8 mouse cellular contexts compared by ENCODE assay signal in genomic region chr8:106226589-106226988, GRCm38 (mm10). TPM values are rescaled to one million over a fixed set of nuclear protein-coding genes. Genes with fewer than 3 reads are reported as not detected.
DNase-seq lines count a peak whose midpoint lies in the region; ATAC-seq and TF ChIP-seq lines count a peak whose summit lies in the region.

No protein-coding gene starts in this region.

- no peak overlapping the region for H3K4me2 ChIP-seq in kidney, embryonic 16.5 days (replicated peaks; ENCODE audit: low read depth, low read length)
- no peak overlapping the region for H3K4me2 ChIP-seq in kidney, postnatal 0 days (ENCODE audit: low read length)

- peak; percentile 56 for DNase-seq in kidney, adult 18-20 months
- peak; percentile 17 for DNase-seq in T-cell, adult 2 months (ENCODE audit: low spot score)
- peak; percentile 69 for DNase-seq in kidney, postnatal 0 days (ENCODE audit: low spot score)
- peak; percentile 26 to 45 for DNase-seq in thymus, postnatal 36 days

- H3K4me1 ChIP-seq in kidney, embryonic 16.5 days (ENCODE audit: insufficient read depth, low read length) = no peaks in the 10 kb centered on the region
- H3K4me1 ChIP-seq in cortical plate, adult 2 months (ENCODE audit: control insufficient read depth, insufficient read depth, low read length) = no peaks in the 10 kb centered on the region
- no peaks in the 10 kb centered on the region for H3K4me1 ChIP-seq in kidney, postnatal 0 days (replicated peaks; ENCODE audit: insufficient read depth, low read length)

- H3K27me3 ChIP-seq in kidney, embryonic 16.5 days (ENCODE audit: insufficient read depth, low read length) = no peaks in the 10 kb centered on the region
- H3K27me3 ChIP-seq in kidney, postnatal 0 days (ENCODE audit: insufficient read depth, low read length) = no peaks in the 10 kb centered on the region

- H3K9ac ChIP-seq in kidney, embryonic 16.5 days (replicated peaks; ENCODE audit: low read length) = no peak overlapping the region
- no peak overlapping the region for H3K9ac ChIP-seq in kidney, postnatal 0 days (ENCODE audit: low read depth, low read length)

- TF ChIP-seq POLR2A in cortical plate, adult 2 months (IDR thresholded peaks at IDR 0.05; ENCODE audit: extremely low read depth, insufficient read depth, low read length) = no peak

- no peak for ATAC-seq in kidney, embryonic 16.5 days (ENCODE audit: low FRiP score, low TSS enrichment)
- peak; percentile 77 for ATAC-seq in CD4-positive, CD25-positive, alpha-beta regulatory T cell, adult 4 months
- no peak for ATAC-seq in kidney, postnatal 0 days (replicated peaks; ENCODE audit: low FRiP score, low read depth)
- peak; percentile 69; the same call in 1 of the 2 replicates for ATAC-seq in megakaryocyte, adult 5-6 weeks (ENCODE audit: poor library complexity, severe bottlenecking)

- no peaks in the 10 kb centered on the region for H3K9me3 ChIP-seq in kidney, embryonic 16.5 days (ENCODE audit: low read length)
- no peaks in the 10 kb centered on the region for H3K9me3 ChIP-seq in kidney, postnatal 0 days (replicated peaks; ENCODE audit: low read length)

- H3K27ac ChIP-seq in kidney, embryonic 16.5 days (ENCODE audit: low read length) = no peak overlapping the region
- no peak overlapping the region for H3K27ac ChIP-seq in cortical plate, adult 2 months (ENCODE audit: insufficient read depth, low read length)
- no peak overlapping the region for H3K27ac ChIP-seq in kidney, postnatal 0 days

- WGBS in kidney, embryonic 16.5 days = 48% methylated on average over 9 of the region's 9 CpGs
- WGBS in kidney, postnatal 0 days = 41% methylated on average over 9 of the region's 9 CpGs

- peak; percentile 89 for TF ChIP-seq CTCF in cortical plate, adult 2 months (IDR thresholded peaks at IDR 0.05; ENCODE audit: extremely low read depth, insufficient read depth, low read length)
- peak; percentile 84 for TF ChIP-seq CTCF in kidney, postnatal 0 days (IDR thresholded peaks at IDR 0.05; ENCODE audit: low read depth)

- peaks cover 43% of the 10 kb centered on the region for H3K36me3 ChIP-seq in kidney, embryonic 16.5 days (ENCODE audit: insufficient read depth, low read length)
- H3K36me3 ChIP-seq in kidney, postnatal 0 days (ENCODE audit: insufficient read depth, low read length) = peaks cover 24% of the 10 kb centered on the region

- H3K4me3 ChIP-seq in kidney, embryonic 16.5 days (ENCODE audit: low read length) = no peak overlapping the region
- H3K4me3 ChIP-seq in cortical plate, adult 2 months (ENCODE audit: insufficient read depth, low read length) = no peak overlapping the region
- no peak overlapping the region for H3K4me3 ChIP-seq in kidney, postnatal 0 days (replicated peaks; ENCODE audit: low read depth, low read length)

RNA-seq across cellular contexts. Expression of gene Prmt7, which starts 15.9 kb away (rescaled TPM):
- polyA plus RNA-seq in kidney, embryonic 16.5 days (2015; fragmentation: Nextera tagmentation; extraction: Ambion mirVana) = 54.8 and 55.3 TPM in 2 replicates
- 10 to 100 TPM; 31.5 to 46.0 TPM for polyA plus RNA-seq in CD4-positive, CD25-positive, alpha-beta regulatory T cell, adult 4 months (2017; shearing (Covaris generic))
- polyA plus RNA-seq in cortical plate, adult 2 months (2012; rRNA removed) = 33.9 and 34.4 TPM in 2 replicates
- 30.1 and 33.1 TPM in 2 replicates for polyA plus RNA-seq in kidney, postnatal 0 days (2015; fragmentation: Nextera tagmentation; extraction: Ambion mirVana)
- 2.7 and 3.7 TPM in 2 replicates for total RNA-seq in megakaryocyte, adult 5-6 weeks (2015)
- total RNA-seq in megakaryocyte, adult 5-6 weeks (2017) = 10.3 and 11.6 TPM in 2 replicates

RNA-seq across cellular contexts. Expression of gene Slc7a6os, which starts 15.9 kb away (rescaled TPM):
- 32.2 and 32.4 TPM in 2 replicates for polyA plus RNA-seq in kidney, embryonic 16.5 days (2015; fragmentation: Nextera tagmentation; extraction: Ambion mirVana)
- polyA plus RNA-seq in CD4-positive, CD25-positive, alpha-beta regulatory T cell, adult 4 months (2017; shearing (Covaris generic)) = 10 to 100 TPM; 24.6 to 28.9 TPM
- polyA plus RNA-seq in cortical plate, adult 2 months (2012; rRNA removed) = 26.3 and 28.0 TPM in 2 replicates
- 27.4 and 27.6 TPM in 2 replicates for polyA plus RNA-seq in kidney, postnatal 0 days (2015; fragmentation: Nextera tagmentation; extraction: Ambion mirVana)
- 34.1 and 36.0 TPM in 2 replicates for total RNA-seq in megakaryocyte, adult 5-6 weeks (2015)
- total RNA-seq in megakaryocyte, adult 5-6 weeks (2017) = 24.8 and 34.4 TPM in 2 replicates

RNA-seq across cellular contexts. Expression of gene Slc7a6, which starts 57.9 kb away (rescaled TPM):
- 49.9 and 52.4 TPM in 2 replicates for polyA plus RNA-seq in kidney, embryonic 16.5 days (2015; fragmentation: Nextera tagmentation; extraction: Ambion mirVana)
- polyA plus RNA-seq in CD4-positive, CD25-positive, alpha-beta regulatory T cell, adult 4 months (2017; shearing (Covaris generic)) = 10 to 100 TPM; 28.6 to 43.7 TPM
- polyA plus RNA-seq in cortical plate, adult 2 months (2012; rRNA removed) = 30.4 and 33.3 TPM in 2 replicates
- polyA plus RNA-seq in kidney, postnatal 0 days (2015; fragmentation: Nextera tagmentation; extraction: Ambion mirVana) = 61.0 and 61.6 TPM in 2 replicates
- total RNA-seq in megakaryocyte, adult 5-6 weeks (2015) = 9.7 and 10.3 TPM in 2 replicates
- total RNA-seq in megakaryocyte, adult 5-6 weeks (2017) = 7.6 and 9.4 TPM in 2 replicates

Comparison
In these comparisons a context has a peak if more than half of its experiments do, and no peak if none do; other contexts are left out.
1. DNase-seq: peak in every context shown above with its lines; median percentile 69 in kidney, postnatal 0 days; 56 in kidney, adult 18-20 months; 36 in thymus, postnatal 36 days; 17 in T-cell, adult 2 months.
2. ATAC-seq: peak in CD4-positive, CD25-positive, alpha-beta regulatory T cell, adult 4 months (single experiment) and megakaryocyte, adult 5-6 weeks (single experiment); none in kidney, embryonic 16.5 days (single experiment) and kidney, postnatal 0 days (single experiment).